Mouse (Mus musculus): Measurements from ENCODE around the gene Nkain2.
A peak's percentile ranks its signal among the peaks of the same experiment; 100 is the strongest.
"Not testable (repeated sequence)": the region's sequence is repeated elsewhere in the genome, so short reads cannot be mapped to it uniquely, and the experiment has no call there.

Nkain2 gene

GRCm38 (mm10) chr10:32058251-32058650 is 832.0 kb downstream of the Nkain2 start:
- no peak for DNase-seq (ENCODE audit: low spot score)

- DNase-seq (ENCODE audit: low spot score): no peak
Measured at GRCm38 (mm10) chr10:32052546-32053295, 837.5 kb downstream of the Nkain2 start.

DNA sequence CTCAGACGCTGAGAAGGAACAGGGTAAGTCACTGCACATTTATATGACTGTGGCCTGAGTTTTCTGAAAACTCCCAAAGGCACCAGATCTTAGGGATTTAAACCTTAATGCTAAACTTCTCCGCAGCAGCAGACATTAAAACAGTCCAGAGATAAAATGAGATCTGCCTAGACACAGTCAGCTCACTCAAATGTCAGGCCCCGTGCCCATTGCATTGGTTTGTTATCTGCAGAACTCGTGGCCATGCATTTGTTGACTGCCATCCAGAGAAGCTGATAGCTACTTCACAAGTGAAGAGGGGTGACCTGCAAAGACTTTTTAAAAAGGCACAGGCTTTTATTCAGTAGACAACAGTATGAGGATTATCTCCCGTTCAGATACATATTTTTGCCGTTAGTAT is 838.2 kb downstream of the Nkain2 start:
- DNase-seq (ENCODE audit: low spot score): no peak

- peak; percentile 29 for DNase-seq (ENCODE audit: low spot score)
Measured at GRCm38 (mm10) chr10:32029996-32030395, 860.3 kb downstream of the Nkain2 start.

DNA sequence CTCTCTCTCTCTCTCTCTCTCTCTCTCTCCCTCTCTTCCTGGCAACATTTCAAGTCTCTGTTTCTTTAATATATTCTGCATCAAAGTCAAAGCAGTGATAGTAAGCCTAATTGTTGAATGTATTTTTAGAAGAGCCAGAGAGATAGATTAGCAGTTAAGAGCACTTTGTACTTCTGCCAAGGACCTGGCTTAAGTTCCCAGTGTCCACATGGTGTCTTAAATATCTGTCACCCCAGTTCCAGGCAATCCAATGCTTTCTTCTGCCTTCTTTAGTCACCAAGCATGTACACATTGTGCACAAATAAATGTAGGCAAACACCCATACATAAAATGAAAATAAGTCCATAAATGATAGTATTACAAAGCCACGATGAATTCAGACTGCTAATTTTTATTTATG is 871.9 kb downstream of the Nkain2 start:
- DNase-seq (ENCODE audit: low spot score): no peak

GRCm38 (mm10) chr10:32001216-32001753 is 889.0 kb downstream of the Nkain2 start:
- no peak for DNase-seq (ENCODE audit: low spot score)

DNA sequence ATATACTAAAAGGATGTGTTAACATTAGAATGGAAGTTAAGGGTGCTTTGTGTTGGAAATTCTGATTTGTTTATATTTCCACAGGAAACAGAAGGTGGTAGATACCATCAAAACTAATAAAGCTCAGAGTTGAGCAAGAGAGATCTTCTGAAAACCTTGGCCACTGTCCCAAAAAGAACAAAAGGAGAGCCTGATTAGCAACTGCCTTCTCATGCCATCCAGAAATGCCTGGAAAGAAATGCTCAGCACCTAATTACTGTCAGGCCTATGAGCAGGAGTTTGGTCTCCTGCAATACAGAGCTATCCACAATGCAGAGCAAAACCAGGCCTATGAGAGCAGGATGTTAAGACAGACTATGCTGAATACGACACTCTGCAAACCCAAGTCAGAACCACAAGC is 897.1 kb downstream of the Nkain2 start:
- no peak for DNase-seq (ENCODE audit: low spot score)

- DNase-seq (ENCODE audit: low spot score): no peak
Measured at GRCm38 (mm10) chr10:31978387-31978786, 911.9 kb downstream of the Nkain2 start.

DNA sequence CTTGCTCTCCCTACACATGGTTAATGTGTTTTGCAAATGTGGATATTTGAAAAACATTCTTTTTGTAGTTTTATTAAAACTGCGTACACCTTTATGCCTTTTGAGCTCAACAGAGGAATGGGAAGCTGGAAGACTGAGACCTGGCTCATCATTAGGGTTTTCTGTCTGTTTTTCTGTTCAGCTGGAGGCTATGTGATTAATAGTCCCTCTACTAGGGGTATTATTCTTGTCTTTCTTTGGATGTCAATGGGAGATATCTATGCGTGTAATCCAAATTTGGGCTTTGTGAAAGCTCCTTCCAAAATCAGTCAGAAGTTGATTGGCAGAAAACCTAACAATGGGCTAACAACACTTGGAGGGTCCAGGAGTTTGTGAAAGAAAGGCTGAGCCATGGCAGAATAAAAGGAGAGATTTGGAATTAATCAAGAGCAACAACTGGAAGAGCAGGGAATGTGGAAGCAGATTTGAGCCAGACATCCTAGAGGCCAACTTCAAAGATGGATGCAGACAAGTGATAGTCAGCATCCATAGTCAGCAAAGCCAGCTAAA is 943.0 kb downstream of the Nkain2 start:
- no peak for DNase-seq (ENCODE audit: low spot score)

DNA sequence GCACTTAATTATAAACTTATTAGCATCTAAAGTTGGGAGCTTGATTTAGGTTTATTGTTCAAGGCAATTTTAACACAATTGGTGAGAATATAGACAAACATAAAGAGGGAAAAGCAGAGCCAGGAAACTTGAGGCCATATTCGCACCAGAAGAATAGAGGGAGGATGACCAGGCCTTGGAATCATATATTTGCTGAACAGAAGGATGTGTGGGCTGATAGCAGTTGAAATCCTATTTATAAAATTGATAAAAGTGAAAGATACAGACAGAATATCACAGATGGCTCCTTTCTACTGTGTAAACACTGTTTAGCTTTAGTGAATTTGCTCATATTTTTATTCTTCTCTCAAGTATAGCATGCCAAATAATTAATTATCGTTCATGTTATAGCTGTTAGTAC is 958.3 kb downstream of the Nkain2 start:
- DNase-seq (ENCODE audit: low spot score): no peak

GRCm38 (mm10) chr10:31927657-31928056 is 962.6 kb downstream of the Nkain2 start:
- DNase-seq (ENCODE audit: low spot score): peak; percentile 24

DNA sequence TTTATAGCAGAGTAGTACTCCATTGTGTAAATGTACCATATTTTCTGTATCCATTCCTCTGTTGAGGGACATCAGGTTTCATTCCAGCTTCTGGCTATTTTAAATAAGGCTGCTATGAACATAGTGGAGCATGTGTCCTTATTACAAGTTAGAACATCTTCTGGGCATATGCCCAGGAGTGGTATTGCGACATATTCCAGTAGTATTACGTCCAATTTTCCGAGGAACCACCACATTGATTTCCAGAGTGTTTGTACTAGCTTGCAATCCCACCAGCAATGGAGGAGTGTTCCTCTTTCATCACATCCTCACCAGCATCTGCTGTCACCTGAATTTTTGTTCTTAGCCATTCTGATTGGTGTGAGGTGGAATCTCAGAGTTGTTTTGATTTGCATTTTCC is 969.4 kb downstream of the Nkain2 start:
- DNase-seq (ENCODE audit: low spot score): not testable (repeated sequence)

DNA sequence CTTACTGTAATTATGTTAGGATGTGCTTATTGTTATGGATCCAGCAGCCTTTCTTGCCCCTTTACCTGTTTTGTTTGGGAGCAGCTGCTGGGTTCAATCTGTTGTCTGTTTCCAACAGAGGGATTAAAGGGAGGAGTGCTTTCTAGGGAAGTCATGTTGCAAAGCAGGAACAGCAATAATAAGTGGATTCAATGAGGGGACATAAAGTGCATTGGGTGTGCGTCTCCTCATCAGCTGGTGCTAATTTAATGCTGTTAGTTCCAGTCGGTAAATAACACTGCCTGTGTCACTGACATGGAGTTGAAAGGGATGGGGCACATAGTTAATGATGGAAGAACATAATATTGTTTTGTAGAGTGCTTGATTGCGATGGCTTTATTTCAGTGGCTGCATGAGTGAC is 982.8 kb downstream of the Nkain2 start:
- no peak for DNase-seq (ENCODE audit: low spot score)

- DNase-seq (ENCODE audit: low spot score): no peak
Measured at GRCm38 (mm10) chr10:31899501-31899900, 990.8 kb downstream of the Nkain2 start.

DNA sequence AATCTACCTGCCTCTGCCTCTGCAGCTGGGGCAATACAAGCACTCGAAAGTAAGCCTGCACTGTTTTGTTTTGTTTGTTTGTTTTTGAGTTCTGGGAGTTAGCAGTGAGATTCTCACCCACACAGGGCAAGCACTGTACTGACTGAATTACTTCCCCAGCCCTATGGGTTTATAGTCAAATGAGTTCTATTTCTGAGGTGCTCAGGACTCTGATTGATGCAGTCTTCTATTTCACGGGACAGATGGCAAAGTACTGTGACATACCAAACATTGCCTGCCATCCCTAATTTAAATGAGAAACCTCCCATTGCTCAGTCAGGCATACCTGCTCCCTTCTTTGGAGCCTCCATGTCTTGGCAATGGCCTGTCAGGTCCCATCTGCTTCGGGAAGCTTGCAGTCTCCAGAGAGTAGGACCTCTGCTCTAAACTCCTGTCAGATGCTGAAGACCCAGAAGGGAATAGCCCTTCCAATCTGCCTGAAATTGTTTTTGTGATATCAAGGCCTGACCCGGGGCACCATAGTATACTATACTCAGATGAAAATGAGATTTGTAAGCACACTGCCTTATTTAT is 1016.9 kb downstream of the Nkain2 start:
- no peak for DNase-seq (ENCODE audit: low spot score)

DNA sequence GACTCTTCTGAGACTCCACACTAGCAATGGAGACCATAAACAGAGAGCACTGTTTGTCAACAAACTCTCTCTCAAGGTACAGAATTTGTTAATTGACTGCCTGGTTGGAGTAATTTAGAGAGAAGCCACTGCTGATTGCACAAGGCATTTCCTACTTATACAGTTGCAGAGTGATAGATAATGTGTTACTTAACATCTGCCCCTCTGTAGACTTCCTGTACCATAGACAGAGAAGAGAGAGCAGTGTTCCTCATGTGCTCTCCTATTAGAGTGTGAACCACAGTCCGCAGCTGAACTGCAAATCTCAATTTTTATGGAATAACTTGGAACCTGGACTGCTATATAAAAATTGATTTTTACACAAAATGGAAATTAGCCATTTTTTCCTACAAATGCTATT is 1022.0 kb downstream of the Nkain2 start:
- DNase-seq (ENCODE audit: low spot score): no peak

- no peak for DNase-seq (ENCODE audit: low spot score)
Measured at GRCm38 (mm10) chr10:31827041-31827440, 1063.2 kb downstream of the Nkain2 start.

GRCm38 (mm10) chr10:31812543-31812942 is 1077.7 kb downstream of the Nkain2 start:
- no peak for DNase-seq (ENCODE audit: low spot score)

DNA sequence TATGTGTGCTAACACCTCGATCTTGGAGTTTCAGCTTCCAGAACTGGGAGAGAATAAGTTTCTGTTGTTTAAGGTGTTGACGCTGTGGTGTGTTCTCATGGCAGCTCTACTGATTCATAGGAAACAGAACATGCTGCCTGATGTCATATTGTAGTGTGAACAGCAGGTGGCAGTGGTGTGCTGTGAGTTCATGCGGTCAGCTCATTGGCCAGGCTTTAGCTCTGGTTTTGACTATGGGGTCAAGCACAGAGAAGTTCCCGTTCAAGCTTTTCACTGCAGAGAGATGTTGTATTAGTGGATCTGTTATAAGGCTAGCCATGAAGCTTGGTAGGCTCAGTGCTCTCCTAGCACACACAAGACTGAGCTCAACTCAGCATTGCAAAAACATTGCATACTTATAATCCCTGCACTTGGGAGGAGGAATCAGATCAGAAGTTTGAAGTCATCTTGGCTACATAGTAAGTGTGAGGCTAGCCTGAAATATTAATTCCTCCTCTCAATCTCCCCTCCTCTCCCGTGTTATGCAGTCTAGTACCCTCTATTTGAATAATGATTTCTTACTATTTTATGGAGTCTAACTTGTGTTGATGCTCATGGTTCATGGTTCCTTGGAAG is 1147.7 kb downstream of the Nkain2 start:
- peak; percentile 12 for DNase-seq (ENCODE audit: low spot score)

DNA sequence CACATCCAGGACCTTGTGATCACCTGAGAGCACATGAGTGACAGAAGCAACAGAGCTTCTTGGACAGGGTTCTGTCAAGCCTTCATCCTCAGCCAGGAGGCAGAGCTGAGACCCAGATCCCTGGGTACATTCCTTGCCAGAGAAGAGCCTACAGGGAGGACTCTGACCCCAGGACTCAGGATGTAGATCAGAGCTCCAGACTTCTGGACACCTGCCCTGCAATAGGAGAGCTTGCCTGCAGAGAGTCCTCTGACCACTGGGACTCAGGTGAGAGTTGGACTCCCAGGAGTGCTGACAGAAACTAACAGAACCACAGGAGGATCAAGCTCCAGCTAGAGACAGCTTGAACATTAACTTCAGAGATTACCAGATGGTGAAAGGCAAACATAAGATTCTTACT is 1162.2 kb downstream of the Nkain2 start:
- DNase-seq (ENCODE audit: low spot score): no peak

- DNase-seq (ENCODE audit: low spot score): no peak
Measured at GRCm38 (mm10) chr10:31647270-31647669, 1243.0 kb downstream of the Nkain2 start.

DNA sequence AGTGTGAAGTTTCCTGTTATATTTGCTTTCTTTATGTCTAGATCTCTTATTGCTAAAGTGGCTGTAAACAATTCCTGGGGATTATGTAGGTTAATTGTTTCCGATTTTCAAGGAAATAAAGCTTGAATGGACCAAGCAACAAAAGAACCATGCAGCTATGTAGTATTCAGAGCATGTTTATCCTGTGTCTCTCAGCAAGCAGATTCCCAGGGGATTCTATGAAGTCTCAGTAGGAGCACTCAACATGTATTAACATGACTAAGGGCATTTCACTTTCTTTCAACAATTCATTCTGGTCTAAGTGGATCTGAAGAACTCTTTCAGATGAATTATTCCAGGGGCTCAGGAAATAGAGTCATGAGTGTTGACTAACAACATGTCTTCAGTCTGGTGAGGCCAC is 1244.2 kb downstream of the Nkain2 start:
- no peak for DNase-seq (ENCODE audit: low spot score)
